Mouse (Mus musculus): ENCODE measurements around the gene Tagln2.

DNA sequence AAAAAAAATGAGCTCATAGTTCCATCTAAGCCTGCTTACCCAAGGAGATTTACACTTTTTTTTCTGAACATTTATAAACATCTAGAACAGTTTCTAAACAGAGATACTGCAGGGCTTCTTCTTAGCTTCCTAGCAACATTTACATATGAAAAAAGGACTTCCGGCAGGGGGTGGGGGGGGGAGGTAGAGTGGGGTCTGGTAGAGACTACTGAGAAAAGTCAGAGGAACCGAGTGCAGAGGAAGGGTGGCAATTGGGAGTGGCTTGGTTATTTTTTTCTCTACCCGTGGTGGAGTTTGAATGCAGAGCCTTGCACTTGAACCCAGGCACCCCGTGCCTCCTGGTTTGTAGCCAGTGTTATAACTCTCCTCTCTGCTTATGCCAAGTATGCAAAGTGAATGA, 44.4 kb upstream of the Tagln2 start:
- TF ChIP-seq CTCF (IDR thresholded peaks at IDR 0.05; ENCODE audit: extremely low read depth, insufficient read depth, insufficient read length, insufficient replicate concordance) (no peak), POLR2A (IDR thresholded peaks at IDR 0.05; ENCODE audit: low read depth, low read length) (no peak)
